Mouse (Mus musculus) heart, postnatal 0 days (tissue): ENCODE data around the gene Rtl10.

Experiments
- CTCF ChIP-seq: IDR thresholded peaks from 2 replicates; pipeline ENCODE4 v1.5.1; 2016; ENCODE audit warnings: antibody characterized with exemption, control low read depth, low read depth
- EP300 ChIP-seq: IDR thresholded peaks from 2 replicates; pipeline ENCODE4 v1.6.1; 2016; ENCODE audit warnings: antibody characterized with exemption, low read depth

DNA sequence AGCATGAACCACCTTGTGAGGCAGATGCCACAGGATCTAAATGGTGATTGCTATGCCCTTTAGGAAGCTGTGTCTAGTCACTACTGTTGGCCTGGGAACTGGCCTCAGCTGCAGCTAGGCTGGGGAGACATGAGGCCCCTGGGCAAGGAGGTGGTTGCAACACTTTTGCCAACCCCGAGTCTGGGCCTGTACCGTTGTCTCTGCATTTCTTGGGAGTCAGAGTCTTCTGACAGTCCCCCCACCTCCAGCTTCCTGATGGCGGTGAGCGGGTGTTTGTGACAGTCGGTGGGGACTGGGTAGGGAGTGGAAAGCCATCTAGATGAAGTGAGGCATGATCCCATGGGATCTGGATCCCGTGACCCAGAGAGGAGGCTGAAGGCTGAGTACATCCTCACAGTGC, 43.3 kb upstream of the Rtl10 start:
- TF ChIP-seq CTCF (no peak), EP300 (no peak)
